Mouse (Mus musculus): ENCODE measurements around the gene Gm20518. TPM values are rescaled to one million over a fixed set of nuclear protein-coding genes. Genes with fewer than 3 reads are reported as not detected.
A peak's percentile ranks its signal among the peaks of the same experiment; 100 is the strongest.

Gene Gm20518
- total RNA-seq, 1 experiment from 2014 or later, result 0.30 TPM

DNA sequence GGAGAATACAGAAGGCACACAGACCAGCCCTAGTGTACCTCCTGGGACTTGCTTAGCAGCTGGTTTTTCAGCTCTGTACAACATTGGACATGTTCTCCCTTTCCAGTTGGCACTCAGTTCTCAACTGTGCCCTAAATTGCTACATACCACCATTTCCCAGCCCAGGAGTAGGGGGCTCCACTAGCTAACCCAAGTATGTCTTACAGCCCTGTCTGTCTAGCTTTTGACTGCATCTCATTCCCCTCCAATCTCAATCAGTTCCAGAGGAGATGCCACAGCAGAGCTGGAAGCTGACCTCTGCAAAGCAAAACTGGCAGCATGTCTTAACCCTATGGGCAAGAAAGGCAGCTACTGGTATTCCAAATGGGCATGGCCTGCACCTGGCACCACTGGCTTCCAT, 4.6 kb upstream of the Gm20518 start:
- DNase-seq, result no peak

DNA sequence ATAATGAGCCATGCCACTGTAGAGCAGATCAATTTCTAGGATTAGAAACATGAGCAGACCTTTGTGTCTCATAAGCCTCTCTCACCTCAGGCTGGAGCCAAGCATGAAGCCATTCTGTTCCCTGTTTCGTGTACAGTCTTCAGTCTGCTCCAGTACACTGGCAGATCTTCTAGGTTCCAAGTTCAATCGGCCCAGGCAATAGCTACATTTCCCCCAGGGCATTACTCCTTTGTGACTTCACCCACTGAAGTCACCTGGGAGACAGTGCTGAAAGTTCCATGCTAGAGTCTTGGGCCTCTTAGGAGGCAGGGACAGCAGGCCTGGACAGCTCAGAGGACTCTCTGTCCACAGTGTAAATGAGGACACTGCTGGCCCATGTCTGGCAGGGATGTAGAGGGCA, 2.5 kb upstream of the Gm20518 start, which contains the start of gene Tssk1:
Gene Tssk1 (plus strand): TSS at position 301 of the 400 bp plus-strand sequence.
- no peak for DNase-seq

DNA sequence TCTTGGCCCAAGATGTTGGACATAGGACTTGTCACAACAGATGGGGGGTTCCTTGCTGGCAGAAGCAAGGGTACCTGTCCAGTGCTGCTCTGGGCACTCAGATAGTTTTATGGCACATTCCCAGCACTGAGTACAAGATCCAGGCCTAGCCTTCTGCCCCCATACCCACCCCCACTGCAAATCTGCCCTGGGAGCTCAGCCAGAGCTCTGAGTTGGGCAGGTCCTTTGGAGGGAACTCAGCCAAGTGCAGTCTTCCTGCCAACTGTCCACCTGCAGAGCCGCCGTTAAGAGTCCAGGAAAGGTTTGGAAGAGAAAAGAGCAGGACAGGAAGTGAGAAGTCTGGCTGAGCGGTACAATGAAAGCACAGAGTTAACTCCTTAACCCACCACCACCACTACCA, 1.1 kb upstream of the Gm20518 start:
- no peak for DNase-seq

DNA sequence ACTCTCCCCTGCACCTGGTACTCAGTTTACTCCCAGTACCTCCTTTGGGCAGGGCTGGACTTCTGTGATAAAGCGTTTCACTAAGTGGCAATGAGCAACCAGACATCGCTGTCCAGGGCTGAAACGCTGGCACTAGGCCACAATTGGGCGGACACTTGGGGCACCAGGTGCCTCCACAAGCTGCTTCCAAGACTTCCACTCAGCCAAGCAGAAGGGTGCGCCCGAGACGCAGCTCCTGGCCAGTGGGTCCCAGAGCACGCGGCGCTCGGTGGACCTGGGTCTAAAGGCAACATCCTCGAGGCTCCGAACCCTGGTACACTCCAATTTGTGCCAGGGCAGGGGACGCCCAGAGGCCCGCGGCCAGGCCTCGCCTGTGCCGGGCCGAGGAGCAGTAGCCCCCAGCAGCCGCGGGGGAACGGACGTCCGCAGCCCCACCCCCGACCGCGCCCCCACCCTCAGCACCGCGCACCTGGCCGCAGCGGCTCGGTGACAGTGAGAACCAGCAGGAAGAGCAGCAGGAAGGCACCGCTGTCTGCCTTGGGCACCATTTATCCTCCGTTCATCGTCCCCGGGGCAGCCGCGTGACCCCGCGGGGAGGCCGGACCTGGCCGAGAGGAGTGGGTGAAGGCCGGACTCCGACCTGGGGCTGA, 429 bp downstream of the Gm20518 start:
- DNase-seq, result peak; percentile 92

DNA sequence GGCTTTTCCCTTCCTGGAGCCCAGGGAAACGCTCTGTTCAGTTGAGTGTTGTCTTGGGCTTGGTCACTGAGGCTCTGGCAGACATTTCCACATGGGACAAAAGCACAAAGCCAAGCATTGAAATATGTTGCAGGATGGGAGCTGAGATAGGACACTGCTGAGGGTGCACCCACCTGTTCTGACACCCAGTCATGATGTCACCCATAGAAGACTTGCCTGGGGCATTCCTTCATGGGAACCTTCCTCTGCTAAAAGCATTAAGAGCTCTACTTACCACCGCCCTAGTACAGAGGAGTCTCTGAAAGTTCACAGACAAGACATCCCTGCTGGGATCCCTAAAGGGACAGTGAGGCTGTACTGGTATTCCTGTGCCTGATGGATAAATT, 1.1 kb downstream of the Gm20518 start:
- no peak for DNase-seq

DNA sequence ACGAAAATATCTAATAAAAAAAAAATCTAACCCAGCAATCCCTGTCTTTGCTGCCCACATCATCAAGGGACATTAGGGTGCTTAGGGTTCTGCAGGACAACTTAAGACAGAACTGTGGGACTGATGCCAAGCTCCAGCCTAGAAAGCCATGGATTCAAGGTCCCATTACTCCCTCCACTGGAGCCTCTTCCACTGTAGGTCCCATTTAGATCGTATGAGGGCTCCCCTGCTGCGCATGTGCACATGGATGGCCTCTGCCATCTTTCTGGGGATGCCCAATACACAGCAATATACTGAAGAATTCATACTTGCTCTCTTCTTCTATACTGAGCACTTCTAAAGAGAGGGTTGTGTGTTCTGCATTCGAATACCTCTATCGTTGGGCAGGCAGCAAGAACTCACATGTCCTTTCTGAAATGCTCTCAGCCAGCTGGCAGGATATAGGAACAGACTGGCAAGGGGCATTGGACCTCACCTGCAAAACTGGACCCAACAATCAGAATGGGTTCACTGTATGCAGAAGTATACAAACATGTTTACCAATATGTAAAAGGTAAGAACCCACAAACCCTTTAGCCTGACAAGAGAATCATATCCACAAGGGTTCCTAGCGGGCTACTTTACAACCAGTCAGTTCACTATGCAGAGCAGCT, 1.7 kb downstream of the Gm20518 start:
- DNase-seq, result no peak

DNA sequence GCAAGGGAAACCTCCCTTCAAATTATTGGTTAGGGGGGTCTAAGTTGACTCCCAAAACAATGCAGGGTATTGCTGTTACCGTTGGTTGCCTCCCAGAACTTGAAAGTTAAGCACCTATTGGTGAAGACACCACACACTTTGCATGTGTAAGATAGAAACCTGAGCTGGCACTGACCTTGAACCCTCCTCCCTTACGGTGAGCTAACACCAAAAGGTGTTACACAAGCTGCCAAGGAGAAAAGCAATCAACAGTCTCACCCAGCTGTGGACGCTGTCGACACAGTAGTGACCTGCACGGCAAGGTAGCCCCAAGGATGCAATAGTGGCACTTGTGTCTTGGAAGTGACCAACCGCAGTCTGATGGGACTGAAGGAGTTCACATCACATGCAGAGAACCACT, 7.4 kb downstream of the Gm20518 start:
- no peak for DNase-seq

DNA sequence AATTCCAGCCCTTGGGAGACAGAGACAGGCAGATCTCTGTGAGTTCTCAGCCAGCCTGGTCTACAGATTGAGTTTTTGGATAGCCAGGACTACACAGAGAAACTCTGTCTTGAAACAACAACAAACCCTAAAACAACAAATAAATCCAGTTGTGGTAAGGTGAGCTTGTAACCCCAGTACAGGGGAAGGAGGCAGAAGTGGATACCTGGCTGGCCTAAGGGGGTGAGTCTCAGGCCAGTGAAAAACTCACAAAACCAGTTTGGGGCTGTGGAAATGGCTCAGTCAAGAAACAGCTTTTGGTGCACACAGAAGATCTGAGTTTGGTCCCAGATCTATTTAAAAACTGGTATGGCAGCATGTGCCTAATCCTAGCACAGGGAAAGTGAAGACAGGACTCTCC, 9.3 kb downstream of the Gm20518 start:
- DNase-seq, result no peak

DNA sequence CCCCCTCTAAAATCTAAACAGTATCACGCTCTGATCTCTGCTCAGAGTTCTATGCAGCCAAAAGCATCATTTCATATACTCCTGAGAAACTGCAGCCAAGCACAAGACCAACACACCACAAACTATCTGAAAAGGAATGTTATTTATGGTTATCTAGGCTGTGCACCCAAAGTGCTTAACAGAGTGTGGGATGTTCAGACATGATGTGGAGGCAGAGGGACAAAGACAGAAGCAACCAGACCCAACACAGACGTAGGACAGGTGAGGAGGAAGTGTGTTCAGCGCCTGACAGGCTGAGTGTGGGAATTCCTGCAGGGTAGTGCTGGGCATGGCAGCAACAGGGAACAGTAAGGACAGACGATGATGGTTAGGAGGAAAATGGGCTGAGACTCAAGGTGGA, 11.9 kb downstream of the Gm20518 start:
- no peak for DNase-seq

DNA sequence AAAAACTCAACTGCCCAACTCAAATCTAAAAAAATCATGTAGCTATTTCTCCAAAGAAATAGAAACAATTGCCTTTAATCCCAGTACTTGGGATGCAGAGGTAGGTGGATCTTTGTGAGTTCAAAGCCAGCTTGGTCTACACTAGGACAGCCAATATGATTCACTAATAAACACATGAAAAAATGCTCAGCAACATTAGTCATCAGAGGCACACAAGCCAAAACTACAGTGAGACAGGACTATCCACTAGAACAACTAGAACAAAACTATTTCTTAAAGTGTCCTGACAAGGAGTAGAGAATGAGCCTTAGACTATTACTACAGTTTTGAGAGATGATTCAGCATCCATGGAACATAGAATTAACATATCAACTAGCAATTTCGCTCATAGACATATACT, 15.4 kb downstream of the Gm20518 start:
- no peak for DNase-seq

DNA sequence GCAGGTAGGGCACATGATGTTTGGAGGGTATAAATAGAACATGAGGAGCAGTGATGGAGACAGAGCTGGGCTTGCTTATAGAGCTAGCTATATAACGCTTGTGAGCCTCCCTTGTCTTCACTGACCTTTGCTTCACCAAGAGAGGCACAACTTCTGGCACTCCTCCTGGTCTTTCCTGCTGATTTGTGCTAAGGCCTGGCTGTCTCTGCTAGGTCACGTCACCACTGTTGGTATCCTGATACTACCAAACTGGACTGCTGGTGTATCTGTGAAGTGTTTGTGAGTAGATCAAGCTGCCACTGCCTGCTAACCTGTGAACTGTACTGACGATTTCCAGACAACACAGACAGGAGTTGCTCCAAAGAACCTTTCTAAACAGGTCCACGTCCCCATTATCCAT, 16.3 kb downstream of the Gm20518 start:
- DNase-seq, result no peak

DNA sequence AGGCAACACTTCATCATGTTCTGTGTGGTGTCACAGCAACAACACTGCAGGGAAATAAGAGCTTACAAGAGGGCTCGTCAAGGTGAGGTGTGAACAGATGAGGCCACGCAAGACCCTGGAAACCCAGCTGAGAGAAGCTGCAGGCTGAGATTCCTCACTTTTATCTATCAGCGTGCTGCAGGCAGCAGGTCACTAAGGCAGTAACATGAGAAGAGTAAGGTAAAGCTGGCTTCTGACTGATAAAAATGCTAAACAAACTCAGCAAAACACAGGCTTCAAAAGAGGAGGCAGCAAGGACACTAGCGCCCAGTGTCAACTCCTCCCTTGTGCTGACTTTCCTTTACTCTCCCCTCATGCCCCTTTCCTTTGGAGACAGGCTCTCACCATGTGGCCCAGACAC, 18.5 kb downstream of the Gm20518 start:
- DNase-seq, result no peak

DNA sequence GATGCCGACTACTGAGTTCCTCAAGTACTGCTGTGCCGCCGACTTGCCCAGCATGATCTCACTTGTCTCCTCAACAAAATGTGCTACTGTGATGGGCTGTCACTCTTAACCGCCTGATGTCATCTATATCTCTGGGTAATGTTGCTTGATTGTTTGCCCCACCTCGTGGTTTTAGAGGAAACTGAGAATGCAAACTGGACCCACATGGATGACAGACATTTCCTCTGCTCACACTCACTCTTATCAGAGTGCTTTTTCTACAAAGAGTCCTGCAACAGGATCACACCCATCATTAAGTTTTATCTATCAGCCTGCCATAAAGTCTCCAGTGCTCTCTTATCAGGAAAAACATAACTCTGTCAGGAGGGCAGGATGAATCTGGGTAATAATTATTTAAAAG, 20.2 kb downstream of the Gm20518 start:
- DNase-seq, result no peak

DNA sequence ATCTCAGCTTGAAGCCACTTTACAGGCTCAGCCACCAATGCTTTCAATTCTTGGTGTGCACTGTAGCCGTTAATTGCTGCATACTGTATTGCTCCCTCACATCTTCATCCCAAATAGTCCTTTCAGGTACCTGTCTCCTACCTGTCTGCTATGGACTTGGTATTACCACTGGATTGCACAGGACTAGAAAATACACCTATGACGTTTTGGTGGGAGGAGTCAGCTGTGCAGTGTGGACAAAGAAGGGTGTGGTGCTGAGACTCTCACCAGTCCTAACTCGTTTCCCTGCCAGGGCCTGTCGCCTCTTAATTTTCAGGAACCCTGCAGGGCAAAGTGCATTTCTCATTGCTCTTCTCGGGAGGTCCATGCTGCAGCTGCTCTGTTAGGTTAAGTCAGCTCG, 25.7 kb downstream of the Gm20518 start:
- DNase-seq, result no peak

DNA sequence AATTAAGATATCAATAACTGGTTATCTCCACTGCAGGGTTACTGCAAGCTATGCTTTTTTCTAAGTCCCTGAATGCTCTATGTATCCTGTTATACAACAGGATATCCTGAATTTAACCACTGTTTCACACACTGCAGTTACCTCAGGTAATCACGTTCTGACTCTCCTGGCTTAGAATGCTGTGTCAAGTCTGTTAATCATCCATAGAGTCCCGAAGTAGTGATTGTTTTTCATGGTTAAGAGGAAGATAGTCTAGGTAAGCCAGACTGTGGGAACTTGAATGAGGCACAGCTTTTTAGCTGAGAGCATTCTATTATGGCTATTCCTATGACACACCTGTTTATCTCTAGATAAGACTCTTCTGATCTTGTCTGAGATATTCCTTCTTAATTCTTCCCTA, 26.2 kb downstream of the Gm20518 start:
- no peak for DNase-seq

DNA sequence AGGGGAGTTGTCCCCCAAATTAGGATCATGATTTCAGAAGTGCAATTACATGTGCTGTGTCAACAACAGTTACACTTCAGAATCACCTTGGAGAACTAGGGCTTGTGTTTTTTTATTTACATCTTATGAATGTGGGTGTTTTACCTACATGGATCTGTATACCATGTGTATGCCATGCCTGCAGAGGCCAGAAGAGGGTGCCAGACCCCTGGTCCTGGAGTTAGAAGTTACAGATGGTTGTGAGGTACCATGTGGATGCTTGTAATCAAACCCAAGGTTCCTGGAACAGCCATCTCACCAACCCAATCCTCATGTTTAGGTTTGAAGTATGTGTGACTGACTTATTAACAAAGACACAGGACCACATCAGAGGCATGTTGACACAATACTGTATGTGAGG, 32.9 kb downstream of the Gm20518 start:
- no peak for DNase-seq

DNA sequence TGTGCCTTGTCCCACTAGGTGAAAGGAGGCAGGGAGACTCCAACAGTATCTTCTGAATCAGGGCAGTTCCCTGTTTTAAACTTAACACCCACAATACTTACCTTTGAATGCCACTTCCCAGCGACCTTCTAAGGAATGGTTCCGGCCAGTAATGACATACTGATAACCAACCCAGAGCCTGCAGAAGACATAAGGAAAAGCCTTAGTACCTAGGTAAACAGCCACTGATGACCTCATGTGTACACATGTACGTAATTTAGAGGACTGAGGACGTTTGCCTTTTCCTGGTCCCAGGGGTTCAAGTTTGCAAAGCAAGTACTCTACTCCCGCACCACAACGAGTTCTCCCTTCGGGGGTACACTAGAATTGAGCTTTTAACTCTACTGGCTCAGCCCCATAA, 34.3 kb downstream of the Gm20518 start:
- no peak for DNase-seq

DNA sequence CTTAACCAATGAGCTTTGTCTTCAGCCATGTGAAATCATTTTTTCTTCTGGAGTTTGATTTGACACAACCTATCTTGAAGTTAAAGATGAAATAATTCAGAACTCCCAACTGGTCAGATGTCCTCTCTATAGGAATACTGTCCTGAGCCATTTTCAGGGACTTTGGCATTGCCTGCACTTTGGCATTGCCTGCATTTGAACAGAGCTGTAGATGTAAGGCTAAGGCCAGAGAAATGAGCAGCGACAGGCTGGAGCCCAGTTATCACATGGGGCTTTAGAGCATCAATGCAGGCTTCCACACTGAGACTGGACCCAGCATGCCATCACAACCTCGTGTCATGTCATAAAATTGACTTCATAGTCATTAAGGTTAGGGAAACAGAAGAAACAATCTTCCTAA, 38.2 kb downstream of the Gm20518 start:
- no peak for DNase-seq

DNA sequence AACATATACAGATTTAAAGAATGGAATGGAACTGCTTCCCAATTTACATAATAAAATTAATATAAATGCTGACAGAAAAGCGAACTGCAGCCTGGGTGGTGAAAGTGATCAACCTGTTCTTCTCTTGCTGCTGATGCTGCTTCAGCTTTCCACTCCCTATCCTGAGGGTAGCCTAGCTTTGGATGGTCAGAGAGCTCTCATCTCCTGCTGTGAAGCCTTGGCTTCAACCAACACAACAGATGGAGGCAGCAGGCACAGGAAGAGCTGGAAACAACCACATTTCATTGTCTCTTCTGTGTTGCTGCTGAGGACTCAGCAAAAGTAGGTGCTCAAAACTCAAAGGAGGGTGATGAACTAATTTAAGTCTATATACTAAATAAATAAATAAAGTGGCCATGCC, 39.6 kb downstream of the Gm20518 start:
- no peak for DNase-seq

DNA sequence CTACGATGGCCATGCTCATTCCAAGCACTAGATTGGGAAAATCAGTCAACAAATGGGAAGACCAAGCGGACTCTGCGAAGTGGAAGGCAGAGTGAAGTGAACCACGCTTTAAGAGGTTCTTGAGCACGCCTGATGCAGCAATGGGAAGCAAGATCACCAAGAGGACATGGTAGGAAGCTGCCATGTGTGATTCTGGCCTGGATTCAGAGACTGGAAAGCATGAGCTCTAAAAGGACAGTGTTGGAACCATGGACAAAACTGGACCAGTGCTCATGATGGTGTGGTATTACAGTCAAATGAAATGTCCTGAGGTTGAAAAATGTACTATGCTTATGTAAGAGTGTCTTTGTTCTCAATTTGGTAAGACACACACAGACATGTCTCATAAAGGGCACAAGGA, 40.1 kb downstream of the Gm20518 start:
- no peak for DNase-seq

DNA sequence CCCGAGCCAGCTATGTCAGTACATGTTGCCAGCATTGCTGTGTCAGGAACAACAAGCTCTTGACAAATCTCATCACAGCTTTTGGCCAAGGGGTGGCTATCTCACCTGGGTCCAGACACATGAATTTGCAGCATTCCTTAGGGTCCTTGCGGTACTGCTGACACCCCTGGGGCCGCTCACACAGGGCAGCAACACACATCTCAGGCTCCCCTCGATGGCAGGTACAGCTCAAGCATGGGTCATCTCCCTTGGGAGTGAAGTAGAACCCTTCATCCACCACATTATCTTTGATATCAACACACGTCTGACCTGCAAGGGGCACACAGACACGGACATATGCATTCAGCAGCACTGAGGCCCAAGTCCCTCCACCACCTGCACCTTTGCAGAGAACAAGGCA, 42.0 kb downstream of the Gm20518 start:
- no peak for DNase-seq

DNA sequence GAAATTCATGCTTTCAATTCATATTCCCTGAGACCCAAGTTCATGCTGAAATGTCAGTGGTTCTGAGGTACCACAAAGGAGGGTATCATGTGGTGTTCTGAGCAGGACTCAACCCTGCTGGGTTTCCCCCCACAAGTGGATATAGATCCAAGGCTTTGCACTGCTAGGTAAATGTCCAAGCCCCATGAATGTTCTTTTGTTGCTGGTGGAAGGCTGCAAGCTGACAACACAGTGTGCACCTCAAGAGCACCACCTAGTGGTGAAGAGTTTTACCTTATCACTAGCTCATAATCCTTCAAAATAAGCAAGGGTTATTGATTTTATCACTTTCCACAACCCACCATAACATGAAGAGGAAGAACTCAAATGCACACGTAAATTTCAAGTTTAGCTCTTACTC, 42.5 kb downstream of the Gm20518 start:
- peak; percentile 57 for DNase-seq

DNA sequence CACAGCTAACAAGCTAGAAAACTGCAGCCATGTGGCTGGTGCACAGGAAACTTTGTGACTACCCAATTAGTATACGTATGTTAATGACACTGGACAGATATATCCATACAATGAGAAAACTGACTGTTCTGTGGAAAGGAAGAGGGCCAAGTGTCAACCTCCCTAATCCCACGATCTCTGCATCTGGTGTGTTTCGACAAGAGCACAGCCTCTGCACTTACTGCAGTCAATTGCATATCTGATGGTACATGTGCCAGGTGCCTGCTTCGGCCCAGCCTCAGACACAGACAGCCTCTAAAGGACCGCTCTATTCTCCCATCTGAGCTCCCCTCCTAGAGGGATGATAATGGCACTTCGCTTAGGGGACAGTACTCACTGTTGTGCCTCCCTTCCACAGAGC, 43.0 kb downstream of the Gm20518 start:
- no peak for DNase-seq

DNA sequence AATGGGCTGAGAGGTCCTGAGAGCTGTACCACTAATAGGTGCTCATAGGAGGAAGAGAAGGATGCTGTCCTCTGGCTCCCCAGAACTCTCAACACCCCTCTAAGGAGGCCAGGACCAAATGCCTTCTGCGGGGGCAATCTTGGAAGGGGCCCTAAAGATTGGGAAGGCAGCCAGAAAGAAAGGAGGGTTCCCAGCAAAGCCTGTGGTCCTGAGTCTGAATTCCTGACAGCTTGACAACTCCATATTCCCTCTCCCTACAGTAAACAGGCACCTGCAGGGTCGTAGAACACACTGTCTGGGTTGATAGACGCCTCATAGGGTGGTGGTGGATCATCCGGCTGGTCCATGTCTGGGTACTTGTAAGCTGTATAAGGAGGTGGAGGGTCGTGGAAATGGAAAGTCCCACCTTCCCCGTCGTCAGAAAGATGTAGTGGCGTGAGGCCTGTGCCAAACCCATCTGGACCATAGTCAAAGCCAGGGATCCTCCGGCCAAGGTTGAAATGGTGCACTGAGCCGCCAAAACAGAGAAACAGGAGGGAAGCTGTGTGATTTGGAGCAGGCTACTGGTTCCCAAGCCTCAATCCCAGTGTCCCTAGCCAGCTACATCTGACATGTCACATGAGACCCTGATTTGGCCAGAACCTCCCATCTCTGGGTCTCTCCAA, 47.6 kb downstream of the Gm20518 start:
- no peak for DNase-seq

All from adrenal gland, postnatal 14 days (tissue).